Mouse (Mus musculus): ENCODE measurements around the gene Cpxm2.

The Cpxm2 gene

GRCm38 (mm10) chr7:132145227-132145800, 9.2 kb downstream of the Cpxm2 start:
- no peak for DNase-seq (ENCODE audit: low read depth, low spot score)

- DNase-seq (ENCODE audit: low read depth, low spot score) = no peak
Observed at GRCm38 (mm10) chr7:132128687-132129086, 25.9 kb downstream of the Cpxm2 start.

- DNase-seq (ENCODE audit: low read depth, low spot score) = no peak
Observed at GRCm38 (mm10) chr7:132124948-132125347, 29.6 kb downstream of the Cpxm2 start.

- DNase-seq (ENCODE audit: low read depth, low spot score) = no peak
Observed at GRCm38 (mm10) chr7:132123211-132123610, 31.3 kb downstream of the Cpxm2 start.

- DNase-seq (ENCODE audit: low read depth, low spot score) = no peak
Observed at GRCm38 (mm10) chr7:132119817-132120216, 34.7 kb downstream of the Cpxm2 start.

GRCm38 (mm10) chr7:132111770-132112169, 42.8 kb downstream of the Cpxm2 start:
- DNase-seq (ENCODE audit: low read depth, low spot score) = no peak

GRCm38 (mm10) chr7:132110308-132110707, 44.2 kb downstream of the Cpxm2 start:
- no peak for DNase-seq (ENCODE audit: low read depth, low spot score)

- no peak for DNase-seq (ENCODE audit: low read depth, low spot score)
Observed at GRCm38 (mm10) chr7:132106891-132107290, 47.6 kb downstream of the Cpxm2 start.

- DNase-seq (ENCODE audit: low read depth, low spot score) = no peak
Observed at GRCm38 (mm10) chr7:132105326-132105725, 49.2 kb downstream of the Cpxm2 start.

- DNase-seq (ENCODE audit: low read depth, low spot score) = no peak
Observed at GRCm38 (mm10) chr7:132098441-132098840, 56.1 kb downstream of the Cpxm2 start.

GRCm38 (mm10) chr7:132094666-132095065, 59.9 kb downstream of the Cpxm2 start:
- no peak for DNase-seq (ENCODE audit: low read depth, low spot score)

- DNase-seq (ENCODE audit: low read depth, low spot score) = no peak
Observed at GRCm38 (mm10) chr7:132091551-132091950, 63.0 kb downstream of the Cpxm2 start.

GRCm38 (mm10) chr7:132088606-132089005, 65.9 kb downstream of the Cpxm2 start:
- DNase-seq (ENCODE audit: low read depth, low spot score) = no peak

GRCm38 (mm10) chr7:132088181-132088580, 66.4 kb downstream of the Cpxm2 start:
- DNase-seq (ENCODE audit: low read depth, low spot score) = no peak

GRCm38 (mm10) chr7:132075825-132076224, 78.7 kb downstream of the Cpxm2 start:
- DNase-seq (ENCODE audit: low read depth, low spot score) = no peak

- DNase-seq (ENCODE audit: low read depth, low spot score) = no peak
Observed at GRCm38 (mm10) chr7:132074503-132074902, 80.0 kb downstream of the Cpxm2 start.

GRCm38 (mm10) chr7:132070877-132071625, 83.5 kb downstream of the Cpxm2 start:
- no peak for DNase-seq (ENCODE audit: low read depth, low spot score)

GRCm38 (mm10) chr7:132067951-132068350, 86.6 kb downstream of the Cpxm2 start:
- no peak for DNase-seq (ENCODE audit: low read depth, low spot score)

GRCm38 (mm10) chr7:132067511-132067910, 87.0 kb downstream of the Cpxm2 start:
- DNase-seq (ENCODE audit: low read depth, low spot score) = no peak

GRCm38 (mm10) chr7:132060116-132060515, 94.4 kb downstream of the Cpxm2 start:
- DNase-seq (ENCODE audit: low read depth, low spot score) = no peak

GRCm38 (mm10) chr7:132056565-132056964, 98.0 kb downstream of the Cpxm2 start:
- no peak for DNase-seq (ENCODE audit: low read depth, low spot score)

GRCm38 (mm10) chr7:132046662-132047061, 107.9 kb downstream of the Cpxm2 start:
- DNase-seq (ENCODE audit: low read depth, low spot score) = no peak

- no peak for DNase-seq (ENCODE audit: low read depth, low spot score)
Observed at GRCm38 (mm10) chr7:132031940-132032531, 122.5 kb downstream of the Cpxm2 start.
